Mouse (Mus musculus): ENCODE measurements at regions not wholly inside any gene's neighbourhood (a gene's known extent, or its start where the extent isn't known, plus 50 kb on each side); places are given as distances from the start of the nearest gene placed in this dataset.

DNA sequence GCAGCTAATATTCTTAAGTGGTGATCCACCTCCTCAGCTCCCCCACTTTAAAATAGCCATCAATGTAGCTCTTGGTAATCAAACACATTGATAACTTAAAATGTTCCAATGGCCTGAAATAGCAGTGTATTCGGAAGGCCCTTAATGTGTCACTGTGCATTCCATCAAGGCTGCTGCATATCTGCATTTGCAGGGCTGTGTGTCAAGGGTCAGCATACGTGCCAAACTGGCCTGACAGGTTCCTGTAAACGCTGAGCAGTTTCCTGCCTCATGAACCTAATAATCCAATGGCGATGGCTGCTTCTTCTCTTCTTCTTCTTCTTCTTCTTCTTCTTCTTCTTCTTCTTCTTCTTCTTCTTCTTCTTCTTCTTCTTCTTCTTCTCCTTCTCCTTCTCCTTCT lies 211.7 kb upstream of the Nfe2l3 start:
- Histone ChIP-seq H3K4me3 (ENCODE audit: low read depth, low read length) (no peak overlapping the region), H3K27ac (ENCODE audit: insufficient read depth, low read depth, low read length) (no peak overlapping the region), H3K4me1 (ENCODE audit: control insufficient read depth, insufficient read depth, insufficient read length, low read length) (peaks cover 3% of the 10 kb centered on the region; the same call in 1 of the 2 replicates), H3K36me3 (ENCODE audit: control insufficient read depth, insufficient read depth, low read length) (no peaks in the 10 kb centered on the region), H3K27me3 (ENCODE audit: control insufficient read depth, insufficient read depth, low read length) (no peaks in the 10 kb centered on the region)
- TF ChIP-seq POLR2A (IDR thresholded peaks at IDR 0.05; ENCODE audit: low read depth, low read length) = no peak
- TF ChIP-seq CTCF (IDR thresholded peaks at IDR 0.05; ENCODE audit: extremely low read depth, insufficient read length, insufficient replicate concordance, low read depth, low read length) = no peak
- 18% methylated on average over 4 of the region's 4 CpGs for WGBS

DNA sequence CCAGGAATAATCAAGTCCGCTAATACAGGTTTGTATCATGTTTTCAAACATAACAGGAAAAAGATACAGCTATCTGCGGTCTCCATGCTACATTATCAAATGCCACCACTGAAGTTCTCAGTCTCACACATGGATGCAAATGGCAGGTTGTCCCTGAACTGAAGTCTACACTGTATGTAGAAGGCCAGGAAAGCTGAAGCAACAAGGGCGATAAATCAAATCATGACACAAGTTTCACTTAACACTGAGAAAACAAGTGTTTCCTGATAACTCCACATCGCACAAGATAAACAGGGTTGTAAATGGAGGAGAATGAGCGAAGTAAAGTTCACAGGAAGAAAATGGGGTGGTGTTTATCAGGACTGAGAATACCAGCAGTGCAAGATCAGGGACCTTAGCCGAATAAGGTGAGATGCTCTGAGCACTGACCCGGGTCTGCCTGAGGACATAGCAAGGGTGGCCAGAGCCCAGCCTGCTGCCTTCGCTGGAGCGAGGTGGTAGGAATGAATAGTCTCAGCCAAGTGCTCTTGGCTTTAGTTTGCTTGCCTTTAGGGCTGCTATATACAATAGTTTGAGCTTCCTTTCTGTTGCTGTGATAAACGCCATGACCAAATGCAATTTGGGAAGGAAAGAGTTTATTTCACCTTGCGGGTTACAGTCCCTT lies 196.3 kb upstream of the Nfe2l3 start:
- Histone ChIP-seq H3K36me3 (ENCODE audit: control insufficient read depth, insufficient read depth, low read length) (no peaks in the 10 kb centered on the region), H3K4me1 (ENCODE audit: control insufficient read depth, insufficient read depth, insufficient read length, low read length) (peaks cover 3% of the 10 kb centered on the region; the same call in 1 of the 2 replicates), H3K4me3 (ENCODE audit: low read depth, low read length) (no peak overlapping the region), H3K27ac (ENCODE audit: insufficient read depth, low read depth, low read length) (no peak overlapping the region), H3K27me3 (ENCODE audit: control insufficient read depth, insufficient read depth, low read length) (no peaks in the 10 kb centered on the region)
- 33% methylated on average over 11 of the region's 11 CpGs for WGBS
- TF ChIP-seq CTCF (IDR thresholded peaks at IDR 0.05; ENCODE audit: extremely low read depth, insufficient read length, insufficient replicate concordance, low read depth, low read length) (no peak), POLR2A (IDR thresholded peaks at IDR 0.05; ENCODE audit: low read depth, low read length) (no peak)

- WGBS = 92% methylated on average over 3 of the region's 3 CpGs
- TF ChIP-seq POLR2A (IDR thresholded peaks at IDR 0.05; ENCODE audit: low read depth, low read length) (no peak), CTCF (IDR thresholded peaks at IDR 0.05; ENCODE audit: extremely low read depth, insufficient read length, insufficient replicate concordance, low read depth, low read length) (no peak)
- H3K27ac ChIP-seq (ENCODE audit: insufficient read depth, low read depth, low read length) = no peak overlapping the region
These were observed 192.4 kb upstream of the Nfe2l3 start for GRCm38 (mm10) chr6:51240039-51240438.

DNA sequence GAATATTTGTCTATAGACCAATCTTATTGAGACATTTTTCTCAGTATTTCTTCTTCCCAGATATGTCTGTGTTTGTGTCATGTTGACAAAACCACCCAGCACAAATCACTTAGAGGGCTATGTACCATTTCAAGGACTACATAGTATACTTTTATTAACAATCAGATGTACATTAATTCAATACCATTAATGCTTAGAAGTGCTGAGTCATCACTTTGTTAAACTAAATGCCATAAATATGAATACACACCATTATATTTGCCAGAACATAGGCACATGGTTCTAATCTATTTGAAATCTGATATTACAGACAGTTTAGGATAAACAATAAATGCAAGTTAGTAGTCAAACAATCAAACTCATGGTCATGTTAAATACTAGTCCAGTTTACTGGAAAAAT lies 182.2 kb upstream of the Nfe2l3 start:
- Histone ChIP-seq H3K36me3 (ENCODE audit: control insufficient read depth, insufficient read depth, low read length) (no peaks in the 10 kb centered on the region), H3K27ac (ENCODE audit: insufficient read depth, low read depth, low read length) (no peak overlapping the region), H3K4me3 (ENCODE audit: low read depth, low read length) (no peak overlapping the region), H3K27me3 (ENCODE audit: control insufficient read depth, insufficient read depth, low read length) (no peaks in the 10 kb centered on the region), H3K4me1 (ENCODE audit: control insufficient read depth, insufficient read depth, insufficient read length, low read length) (no peaks in the 10 kb centered on the region)
- no peak for TF ChIP-seq POLR2A (IDR thresholded peaks at IDR 0.05; ENCODE audit: low read depth, low read length)
- no peak for TF ChIP-seq CTCF (IDR thresholded peaks at IDR 0.05; ENCODE audit: extremely low read depth, insufficient read length, insufficient replicate concordance, low read depth, low read length)

More at GRCm38 (mm10) chr6:51240039-51240438, 192.4 kb upstream of the Nfe2l3 start:
- H3K4me3 ChIP-seq (ENCODE audit: low read depth, low read length) = no peak overlapping the region
- H3K27me3 ChIP-seq (ENCODE audit: control insufficient read depth, insufficient read depth, low read length) = no peaks in the 10 kb centered on the region
- H3K36me3 ChIP-seq (ENCODE audit: control insufficient read depth, insufficient read depth, low read length) = no peaks in the 10 kb centered on the region
- H3K4me1 ChIP-seq (ENCODE audit: control insufficient read depth, insufficient read depth, insufficient read length, low read length) = peaks cover 3% of the 10 kb centered on the region; the same call in 1 of the 2 replicates

DNA sequence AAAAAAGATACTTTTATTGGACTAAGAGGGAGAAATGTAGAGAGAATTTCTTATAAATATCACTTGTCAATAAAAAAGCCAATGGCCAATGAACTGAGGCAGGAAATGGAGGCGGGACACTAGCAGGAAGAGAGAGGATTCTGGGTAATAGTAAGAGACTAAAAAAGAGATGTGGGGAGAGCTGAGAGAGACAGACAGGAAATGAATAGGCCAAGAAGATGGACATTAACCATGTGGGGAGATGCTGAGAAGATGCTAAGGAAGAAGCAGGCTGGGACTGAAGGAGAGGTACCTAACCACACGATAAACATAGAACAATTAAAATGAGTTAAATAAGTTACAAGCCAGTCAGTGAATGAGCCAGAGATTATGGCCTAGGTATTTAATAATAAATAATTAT lies 181.0 kb upstream of the Nfe2l3 start:
- H3K36me3 ChIP-seq (ENCODE audit: control insufficient read depth, insufficient read depth, low read length) = no peaks in the 10 kb centered on the region
- H3K27ac ChIP-seq (ENCODE audit: insufficient read depth, low read depth, low read length) = no peak overlapping the region
- no peak overlapping the region for H3K4me3 ChIP-seq (ENCODE audit: low read depth, low read length)
- 85% methylated on average over 2 of the region's 2 CpGs for WGBS
- no peaks in the 10 kb centered on the region for H3K4me1 ChIP-seq (ENCODE audit: control insufficient read depth, insufficient read depth, insufficient read length, low read length)
- TF ChIP-seq CTCF (IDR thresholded peaks at IDR 0.05; ENCODE audit: extremely low read depth, insufficient read length, insufficient replicate concordance, low read depth, low read length) (no peak), POLR2A (IDR thresholded peaks at IDR 0.05; ENCODE audit: low read depth, low read length) (no peak)
- no peaks in the 10 kb centered on the region for H3K27me3 ChIP-seq (ENCODE audit: control insufficient read depth, insufficient read depth, low read length)

DNA sequence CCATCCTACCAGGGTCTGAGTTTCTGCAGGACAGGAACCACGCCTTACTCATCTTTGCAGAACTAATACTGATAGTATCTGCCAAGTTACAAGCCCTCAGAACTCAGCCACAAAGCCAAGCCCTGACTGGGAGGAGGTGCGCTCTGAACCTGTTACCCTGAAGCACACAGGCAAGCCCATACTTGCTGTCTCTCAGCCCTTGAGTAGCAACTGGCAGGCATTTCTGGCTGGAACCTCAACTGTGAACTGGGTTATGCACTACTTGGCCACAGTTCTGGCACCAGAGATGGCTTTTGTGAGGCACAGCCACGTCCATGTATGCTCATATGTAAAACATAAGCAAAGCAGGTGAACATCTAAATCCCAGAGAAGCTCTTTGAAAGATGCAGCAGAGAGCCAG lies 179.7 kb upstream of the Nfe2l3 start:
- H3K27ac ChIP-seq (ENCODE audit: insufficient read depth, low read depth, low read length) = no peak overlapping the region
- WGBS = 86% methylated on average over 3 of the region's 3 CpGs

GRCm38 (mm10) chr6:51256631-51257030 lies 175.8 kb upstream of the Nfe2l3 start:
- no peak for TF ChIP-seq CTCF (IDR thresholded peaks at IDR 0.05; ENCODE audit: extremely low read depth, insufficient read length, insufficient replicate concordance, low read depth, low read length)
- no peak for TF ChIP-seq POLR2A (IDR thresholded peaks at IDR 0.05; ENCODE audit: low read depth, low read length)
- WGBS = 67% methylated on average over 4 of the region's 4 CpGs
- H3K4me3 ChIP-seq (ENCODE audit: low read depth, low read length) = no peak overlapping the region
- H3K27me3 ChIP-seq (ENCODE audit: control insufficient read depth, insufficient read depth, low read length) = no peaks in the 10 kb centered on the region
- H3K4me1 ChIP-seq (ENCODE audit: control insufficient read depth, insufficient read depth, insufficient read length, low read length) = peaks cover 6% of the 10 kb centered on the region; the same call in 1 of the 2 replicates
- H3K27ac ChIP-seq (ENCODE audit: insufficient read depth, low read depth, low read length) = no peak overlapping the region
- H3K36me3 ChIP-seq (ENCODE audit: control insufficient read depth, insufficient read depth, low read length) = no peaks in the 10 kb centered on the region

More for the DNA sequence above, 179.7 kb upstream of the Nfe2l3 start:
- Histone ChIP-seq H3K27me3 (ENCODE audit: control insufficient read depth, insufficient read depth, low read length) (no peaks in the 10 kb centered on the region), H3K4me1 (ENCODE audit: control insufficient read depth, insufficient read depth, insufficient read length, low read length) (0 out of 2 replicates have a peak, but pooled peaks cover 4% of the 10 kb centered on the region), H3K4me3 (ENCODE audit: low read depth, low read length) (no peak overlapping the region), H3K36me3 (ENCODE audit: control insufficient read depth, insufficient read depth, low read length) (no peaks in the 10 kb centered on the region)
- TF ChIP-seq POLR2A (IDR thresholded peaks at IDR 0.05; ENCODE audit: low read depth, low read length) (no peak), CTCF (IDR thresholded peaks at IDR 0.05; ENCODE audit: extremely low read depth, insufficient read length, insufficient replicate concordance, low read depth, low read length) (no peak)

Measured in small intestine, adult 2 months (tissue).